Mouse (Mus musculus): ENCODE measurements around the gene Rab17.

GRCm38 (mm10) chr1:90969881-90970390, 475 bp upstream of the Rab17 start:
- no peak for TF ChIP-seq CTCF (IDR thresholded peaks at IDR 0.05; ENCODE audit: low read depth, low read length)
- no peak for TF ChIP-seq POLR2A (IDR thresholded peaks at IDR 0.05; ENCODE audit: borderline replicate concordance, low read depth, low read length)
